Mouse (Mus musculus) T-helper 2 cell (primary cell): ENCODE results near the gene Psmd12.
"Not testable (repeated sequence)": the region's sequence is repeated elsewhere in the genome, so short reads cannot be mapped to it uniquely, and the experiment has no call there.

Source experiments
- in situ Hi-C: fragments of 300-600 bp; cut with MboI, MseI; formaldehyde crosslinking; loops from one replicate; pipeline ENCODE4 v1.15.1; 2025; ENCODE audit warnings: high pct_unique_total_duplicates

Psmd12 gene

DNA sequence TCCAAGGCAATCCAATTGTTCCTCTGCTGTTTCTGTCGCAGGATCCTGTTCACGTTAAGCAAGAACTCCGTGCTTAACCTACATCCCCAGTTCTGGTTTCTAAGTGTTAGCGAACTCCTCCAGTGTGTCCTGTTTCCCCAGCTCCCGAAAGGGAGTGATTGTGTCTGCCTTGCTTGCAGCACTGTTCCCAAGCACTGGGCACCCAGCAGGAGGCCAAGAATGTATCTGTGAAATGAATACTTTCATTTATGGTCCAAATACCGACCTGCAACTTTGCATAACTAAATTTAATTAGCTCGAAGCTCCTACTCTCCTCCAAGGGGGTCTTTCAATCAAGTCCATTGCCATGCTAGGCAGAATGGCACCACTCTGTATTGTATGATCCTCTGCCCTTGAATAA, 19.5 kb upstream of the Psmd12 start:
- in situ Hi-C loops = loop anchor here (25.0 kb wide), 1 partner anchor 752 kb away; no protein-coding TSS in a partner anchor

DNA sequence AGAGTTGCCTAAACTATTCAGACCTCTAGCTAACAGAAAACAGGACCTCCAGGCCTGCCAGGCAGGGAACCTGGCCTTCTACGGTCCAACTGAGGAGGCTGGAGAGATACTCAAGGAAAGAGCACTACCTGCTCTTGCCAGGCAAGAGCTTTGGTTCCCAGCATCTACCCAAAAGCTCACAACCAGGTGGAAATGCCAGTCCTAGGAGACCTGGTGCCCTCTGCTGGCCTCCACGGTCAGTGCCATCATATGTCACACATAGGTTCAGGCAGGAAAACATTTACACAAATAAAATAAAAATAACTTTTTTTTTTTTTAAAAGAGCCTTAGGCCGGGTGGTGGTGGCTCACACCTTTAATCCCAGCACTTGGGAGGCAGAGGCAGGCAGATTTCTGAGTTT, 16.8 kb upstream of the Psmd12 start:
- in situ Hi-C loops = loop anchor here (25.0 kb wide), 1 partner anchor 750 kb away; no protein-coding TSS in a partner anchor

DNA sequence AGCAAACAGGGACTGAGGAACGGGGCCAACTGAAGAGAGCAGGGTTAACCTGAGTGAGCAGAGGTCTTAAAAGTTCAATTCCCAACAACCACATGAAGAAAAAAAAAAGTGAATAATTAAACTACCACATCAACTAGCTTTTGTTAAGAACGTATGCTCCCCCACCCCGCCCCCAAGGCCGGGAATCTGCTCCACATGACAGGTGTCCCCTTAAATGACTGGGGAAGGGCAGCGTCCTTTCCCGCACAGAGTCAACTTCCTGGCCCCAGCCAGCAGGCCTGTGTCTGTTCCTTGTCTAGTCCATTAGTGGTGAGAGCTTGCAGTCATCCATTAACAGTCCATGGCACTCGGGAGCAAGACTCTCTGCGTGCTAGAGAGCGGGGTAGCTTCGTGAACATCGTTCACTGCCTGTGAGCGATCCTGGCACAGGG, 16.0 kb upstream of the Psmd12 start:
- in situ Hi-C loops = loop anchor here (25.0 kb wide), 1 partner anchor 749 kb away; no protein-coding TSS in a partner anchor

DNA sequence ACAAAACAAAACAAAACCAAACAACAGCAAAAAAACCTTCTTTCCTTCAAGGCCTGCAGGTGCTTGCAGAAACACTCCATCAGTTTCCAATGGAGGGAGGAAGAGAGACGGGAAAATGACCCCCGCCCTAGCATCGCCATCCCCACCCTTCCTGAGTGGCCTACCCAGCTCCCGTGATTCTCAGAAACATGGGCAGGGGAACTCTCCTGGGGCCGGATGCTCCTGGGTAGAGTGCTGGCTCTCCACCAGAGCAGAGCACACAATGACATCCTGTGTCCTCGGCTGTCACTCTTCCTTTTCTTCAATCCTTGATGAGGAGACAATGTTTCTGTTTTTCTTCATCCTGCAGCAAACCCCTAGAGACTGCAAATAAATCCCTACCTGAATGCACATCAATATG, 15.1 kb upstream of the Psmd12 start:
- in situ Hi-C loops = loop anchor here (25.0 kb wide), 1 partner anchor 748 kb away; no protein-coding TSS in a partner anchor

DNA sequence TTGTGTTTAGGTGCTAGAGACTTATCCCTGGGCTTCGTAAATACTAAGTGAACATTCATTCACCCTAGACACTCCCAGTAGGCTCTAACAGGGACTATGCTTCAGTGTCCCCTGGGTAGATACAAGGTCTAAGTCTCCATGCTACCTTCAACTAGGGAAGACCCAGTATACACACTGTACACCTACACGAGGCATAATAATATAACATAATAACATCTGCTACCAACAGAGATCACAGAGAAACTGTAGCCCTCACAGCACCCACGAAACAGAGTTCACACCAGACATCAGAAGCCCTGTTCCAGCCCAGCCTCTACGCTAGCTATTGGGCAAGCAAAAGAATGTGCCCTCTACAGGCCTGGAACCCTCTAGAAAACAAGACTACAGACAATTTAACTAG, 14.2 kb upstream of the Psmd12 start:
- in situ Hi-C loops = loop anchor here (25.0 kb wide), 1 partner anchor 747 kb away; no protein-coding TSS in a partner anchor

DNA sequence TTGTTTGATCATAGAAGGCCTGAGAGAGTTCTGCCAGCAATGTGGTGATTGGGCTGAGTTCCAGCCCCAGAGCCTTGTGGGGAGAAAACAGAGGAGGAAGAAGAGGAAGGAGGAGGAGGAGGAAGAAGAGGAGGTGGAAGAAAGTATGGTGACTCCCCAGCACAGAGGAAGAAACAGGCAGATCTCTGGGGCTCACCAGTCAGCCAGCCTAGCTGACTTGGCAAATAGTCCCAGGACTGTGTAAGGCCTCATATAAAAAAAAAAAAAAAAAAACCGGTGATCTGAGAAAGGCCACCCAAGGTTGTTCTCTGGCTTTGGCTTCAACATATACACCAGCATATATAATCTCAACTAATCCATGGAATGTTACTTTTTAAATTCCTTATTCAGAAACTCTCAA, 13.3 kb upstream of the Psmd12 start:
- in situ Hi-C loops = loop anchor here (25.0 kb wide), 1 partner anchor 746 kb away; no protein-coding TSS in a partner anchor

DNA sequence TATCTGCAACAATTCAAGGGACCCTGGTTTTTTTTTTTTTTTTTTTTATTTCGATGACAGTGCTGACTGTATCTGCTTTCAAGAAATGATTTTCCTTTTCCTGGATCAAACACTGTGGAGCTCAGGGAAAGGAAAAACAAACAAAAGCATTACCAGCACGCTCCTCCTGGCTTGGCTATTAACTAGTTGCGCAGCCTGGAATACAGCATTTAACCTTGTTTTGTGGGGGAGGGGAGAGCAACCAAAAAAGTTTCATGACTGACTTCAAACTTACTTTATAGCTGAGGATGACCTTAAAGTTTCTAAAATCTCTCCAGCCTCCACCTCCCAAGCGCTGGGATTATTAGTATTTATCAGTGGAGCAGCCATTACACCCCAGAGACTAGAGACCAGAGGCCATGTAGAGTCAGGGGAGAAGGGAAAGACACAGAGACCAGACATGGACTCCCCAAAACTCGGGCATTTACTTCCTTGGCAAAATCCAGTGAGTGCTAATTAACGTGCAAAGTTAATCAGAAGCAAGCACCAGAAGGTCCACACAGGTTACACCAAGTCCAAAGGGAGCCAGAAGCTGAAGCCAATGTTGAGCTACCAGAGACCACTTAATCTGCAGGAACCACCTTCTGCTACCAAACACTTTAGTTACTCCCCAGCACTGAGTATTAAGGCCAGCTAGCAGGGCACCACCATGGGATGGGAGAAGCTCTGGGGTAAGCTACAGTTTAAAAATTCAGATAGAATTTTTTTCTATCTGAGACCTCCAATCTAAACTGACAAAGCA, 12.5 kb upstream of the Psmd12 start:
- in situ Hi-C loops = loop anchor here (25.0 kb wide), 1 partner anchor 746 kb away; no protein-coding TSS in a partner anchor

DNA sequence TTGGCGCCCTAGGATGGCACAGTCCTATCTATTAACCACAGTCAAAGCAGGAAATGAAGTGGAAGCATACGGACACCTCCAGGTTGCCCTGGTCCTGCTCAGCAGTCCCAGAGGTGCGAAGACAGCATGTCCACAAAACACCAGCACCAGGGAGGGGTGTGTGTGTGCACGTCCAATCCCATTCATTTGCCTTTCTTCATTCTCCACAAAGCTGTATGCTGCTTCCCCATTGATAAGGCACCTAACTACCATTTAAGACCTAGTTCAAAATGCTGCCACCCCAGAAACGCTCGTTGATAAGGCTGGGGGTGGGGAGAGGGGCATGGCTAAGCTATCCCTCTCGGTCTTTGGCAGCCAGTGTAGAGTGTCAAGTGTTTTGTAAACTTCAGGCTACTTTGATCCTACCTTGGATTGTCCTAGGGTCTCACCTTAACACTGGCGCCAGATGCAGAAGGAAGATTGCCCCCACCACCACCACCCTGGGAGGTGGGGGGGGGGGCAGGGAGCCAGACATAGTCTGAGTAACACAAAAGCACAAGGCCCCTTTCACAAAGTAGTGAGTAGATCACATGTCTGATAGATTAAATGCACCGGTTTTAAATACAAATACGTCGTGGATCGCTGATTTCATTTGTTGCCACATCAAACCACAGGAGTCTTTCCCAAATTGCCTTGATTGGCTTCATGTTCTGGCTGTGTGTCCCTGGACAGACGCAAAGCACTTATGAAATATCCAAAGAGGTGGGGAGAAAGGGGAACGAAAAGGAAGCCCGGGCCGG, 10.8 kb upstream of the Psmd12 start:
- in situ Hi-C loops = loop anchor here (25.0 kb wide), 1 partner anchor 744 kb away; no protein-coding TSS in a partner anchor

DNA sequence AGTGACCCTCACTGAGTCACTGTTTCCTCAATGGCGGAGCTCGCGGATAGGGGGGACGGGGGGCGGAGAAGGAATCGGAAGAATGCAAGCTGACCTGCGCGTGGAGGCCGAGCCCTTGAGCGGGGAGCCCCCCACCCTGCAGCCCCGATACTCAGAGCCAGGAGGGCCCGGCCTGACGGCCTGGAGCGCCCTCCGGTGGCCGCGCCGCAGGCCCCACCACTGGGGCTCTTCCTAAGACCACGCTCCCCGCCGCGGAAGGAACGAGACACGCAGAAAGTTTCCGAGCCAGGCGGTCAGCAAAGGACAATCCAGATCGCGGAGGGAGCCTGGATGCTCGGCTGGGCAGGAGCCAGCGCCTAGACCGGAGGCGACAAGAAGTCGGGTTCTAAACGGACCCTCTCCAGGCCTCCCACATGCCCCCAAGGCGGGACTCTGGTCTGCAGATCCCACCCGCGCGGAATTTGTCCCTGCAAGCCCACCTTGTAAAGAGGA, 10.2 kb upstream of the Psmd12 start:
- in situ Hi-C loops = loop anchor here (25.0 kb wide), 1 partner anchor 743 kb away; no protein-coding TSS in a partner anchor

DNA sequence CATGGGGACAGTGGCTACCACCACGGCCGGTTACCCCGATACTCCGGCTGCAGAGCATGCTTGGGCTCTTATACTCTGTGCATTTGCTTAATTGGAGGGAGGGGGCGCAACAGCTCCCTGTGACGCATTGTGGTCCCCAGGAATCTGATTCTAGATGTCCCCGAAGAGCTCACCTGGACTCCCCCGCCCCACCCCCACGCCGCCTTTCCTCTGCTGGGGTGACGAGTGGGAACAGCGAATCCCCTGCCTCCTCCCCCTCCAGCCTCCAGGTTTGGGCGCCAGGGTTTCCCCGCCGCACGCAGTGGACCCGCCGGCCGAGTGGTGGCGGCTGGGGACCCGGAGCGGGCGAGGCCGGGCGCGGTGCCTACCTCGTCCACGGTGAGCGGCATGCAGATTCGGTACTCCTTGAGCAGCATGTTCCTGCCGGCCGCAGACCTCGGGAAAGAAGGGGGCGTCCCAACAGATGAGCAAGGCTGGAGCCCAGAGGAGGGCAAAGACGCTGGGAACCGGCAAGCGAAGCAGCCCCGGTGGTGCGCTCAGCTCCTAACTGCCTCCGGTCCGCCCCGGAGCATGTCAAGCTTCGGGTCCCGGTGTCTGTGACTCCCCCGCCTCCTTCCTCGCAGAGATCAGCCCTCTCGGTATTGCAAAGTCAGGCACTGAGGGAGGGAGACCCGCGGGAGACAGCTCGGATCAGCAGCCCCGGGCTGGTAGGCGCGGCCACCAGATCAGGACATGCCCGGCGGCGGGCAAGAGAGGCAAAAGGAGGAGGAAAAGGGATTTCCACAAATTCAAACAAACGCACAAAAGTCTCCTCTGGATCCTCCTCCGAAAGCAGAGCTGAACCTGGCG, 9.5 kb upstream of the Psmd12 start:
- in situ Hi-C loops = loop anchor here (5.0 to 25.0 kb wide), 3 partner anchors 77 to 743 kb away; no protein-coding TSS in a partner anchor

DNA sequence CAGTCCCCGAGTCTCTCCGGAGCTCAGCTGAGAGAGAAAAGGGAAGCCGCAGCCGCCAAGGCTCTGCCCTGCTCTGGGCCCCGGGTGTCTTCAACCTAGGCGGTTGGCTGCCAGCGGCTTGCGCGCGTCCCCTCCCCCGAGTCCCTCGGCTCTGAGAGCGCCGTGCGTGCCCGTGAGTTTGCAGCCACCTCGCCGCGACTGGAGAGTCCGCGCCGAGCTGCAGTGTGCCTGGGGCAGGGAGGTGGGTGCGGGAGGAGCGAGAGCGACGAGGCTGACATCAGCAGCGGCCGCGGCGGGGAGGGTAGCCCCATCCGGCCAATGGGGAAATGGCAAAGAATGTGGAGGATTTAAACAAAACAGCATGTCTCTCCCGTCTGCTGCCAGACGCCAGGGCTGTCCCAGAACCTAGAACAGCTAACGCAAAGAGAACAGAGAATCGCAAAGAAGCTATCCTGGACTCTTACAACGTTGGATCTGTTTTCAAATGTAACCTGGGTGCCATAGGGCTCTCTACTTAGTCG, 8.7 kb upstream of the Psmd12 start, which contains the start of gene Pitpnc1:
TSS of gene Pitpnc1 (minus strand) at position 179 of the 521 bp plus-strand sequence.
- in situ Hi-C loops = loop anchor here (5.0 to 25.0 kb wide), 3 partner anchors 78 to 742 kb away; no protein-coding TSS in a partner anchor

DNA sequence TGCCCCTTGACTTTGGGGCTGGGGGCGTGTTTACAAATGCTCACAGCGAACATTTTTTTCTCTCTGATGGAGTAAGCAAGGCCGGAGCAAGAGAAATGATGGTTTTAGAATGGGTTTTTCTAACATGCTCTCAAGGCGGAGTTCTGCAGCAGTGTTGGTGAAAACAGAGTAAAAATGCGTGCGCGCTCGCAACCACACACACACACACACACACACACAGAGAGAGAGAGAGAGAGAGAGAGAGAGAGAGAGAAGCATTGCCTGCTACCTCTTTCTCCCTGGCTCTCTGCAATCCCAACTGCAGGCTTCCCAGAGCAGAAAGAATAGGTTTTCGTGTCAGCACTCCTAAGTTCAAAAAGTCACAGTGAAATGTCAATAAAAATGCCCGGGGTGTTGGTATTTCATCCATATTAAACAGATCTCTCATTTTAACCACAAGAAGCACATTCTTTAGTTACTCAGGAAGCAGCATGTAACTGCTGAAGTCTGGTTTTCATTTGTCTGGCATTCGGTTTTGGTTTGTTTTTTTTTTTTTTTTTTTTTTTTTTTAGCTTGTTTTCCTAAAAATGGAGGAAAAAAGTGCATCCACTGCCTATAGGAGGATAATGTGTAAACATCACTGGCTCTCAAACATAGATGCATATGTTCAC, 8.1 kb upstream of the Psmd12 start:
- in situ Hi-C loops = loop anchor here (5.0 to 25.0 kb wide), 3 partner anchors 79 to 741 kb away; no protein-coding TSS in a partner anchor

DNA sequence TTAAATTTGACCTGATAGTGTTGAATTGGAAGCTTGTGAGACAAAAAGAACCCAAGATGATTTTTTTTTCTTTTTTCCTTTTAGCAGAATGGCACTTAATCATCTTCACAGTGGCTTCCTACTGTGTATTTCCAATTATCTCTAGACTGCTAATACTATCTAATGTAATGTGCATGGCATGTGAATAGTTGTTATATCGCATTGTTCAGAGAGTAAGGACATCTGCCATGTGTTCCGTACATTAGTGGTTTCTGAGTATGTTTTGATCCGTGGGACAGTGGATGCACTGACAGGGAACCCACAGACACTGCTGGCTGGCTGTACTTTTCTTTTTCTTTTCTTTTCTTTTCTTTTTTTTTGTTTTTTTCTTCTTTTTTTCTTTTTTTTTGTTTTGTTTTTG, 7.0 kb upstream of the Psmd12 start:
- in situ Hi-C loops = loop anchor here (5.0 to 25.0 kb wide), 3 partner anchors 80 to 740 kb away; no protein-coding TSS in a partner anchor

DNA sequence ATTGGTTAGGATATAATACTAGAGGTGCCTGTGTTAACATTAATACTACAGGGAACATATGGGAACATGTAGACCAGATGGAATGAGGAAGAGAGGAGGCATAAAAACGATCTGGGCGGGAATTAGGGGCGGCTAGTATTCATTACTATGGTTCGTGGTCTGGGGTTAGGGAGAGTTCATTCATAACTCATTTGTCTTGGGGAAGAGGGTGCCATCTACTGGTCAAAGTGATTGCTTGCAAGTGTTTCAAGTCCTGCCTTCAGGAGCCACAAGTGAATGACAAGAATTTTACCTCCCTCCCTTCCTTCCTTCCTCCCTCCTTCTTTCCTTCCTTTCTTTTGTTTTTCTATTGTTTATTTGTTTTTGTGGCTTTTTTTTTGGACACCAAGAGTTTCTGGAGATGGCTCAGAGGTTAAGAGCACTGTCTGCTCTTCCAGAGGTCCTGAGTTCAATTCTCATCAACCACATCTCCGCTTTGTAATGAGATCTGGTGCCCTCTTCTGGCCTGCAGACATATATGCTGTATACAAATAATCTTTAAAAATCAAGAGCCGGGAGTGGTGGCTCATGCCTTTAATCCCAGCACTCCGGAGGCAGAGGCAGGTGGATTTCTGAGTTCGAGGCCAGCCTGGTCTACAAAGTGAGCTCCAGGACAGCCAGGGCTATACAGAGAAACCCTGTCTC, 6.0 kb upstream of the Psmd12 start:
- in situ Hi-C loops = loop anchor here (5.0 to 25.0 kb wide), 3 partner anchors 81 to 739 kb away; no protein-coding TSS in a partner anchor

DNA sequence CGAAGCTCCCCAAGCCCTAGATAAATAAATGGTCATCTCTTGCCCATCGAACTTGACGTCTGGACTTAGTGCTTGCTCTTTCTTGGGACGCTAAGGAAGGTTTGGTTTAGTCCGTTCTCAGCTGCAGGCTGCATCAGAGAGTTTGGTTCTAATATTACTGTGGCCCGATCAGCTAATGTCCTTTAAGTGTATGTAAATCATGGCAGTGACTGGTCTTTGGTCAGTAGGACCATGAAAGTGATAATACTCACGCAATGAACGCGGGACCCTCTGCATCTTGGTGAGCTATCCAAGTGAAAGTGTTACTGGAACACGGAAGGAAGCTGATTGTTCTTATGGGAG, 549 bp downstream of the Psmd12 start:
- in situ Hi-C loops = loop anchor here (5.0 kb wide), 1 partner anchor 268 kb away; no protein-coding TSS in a partner anchor

DNA sequence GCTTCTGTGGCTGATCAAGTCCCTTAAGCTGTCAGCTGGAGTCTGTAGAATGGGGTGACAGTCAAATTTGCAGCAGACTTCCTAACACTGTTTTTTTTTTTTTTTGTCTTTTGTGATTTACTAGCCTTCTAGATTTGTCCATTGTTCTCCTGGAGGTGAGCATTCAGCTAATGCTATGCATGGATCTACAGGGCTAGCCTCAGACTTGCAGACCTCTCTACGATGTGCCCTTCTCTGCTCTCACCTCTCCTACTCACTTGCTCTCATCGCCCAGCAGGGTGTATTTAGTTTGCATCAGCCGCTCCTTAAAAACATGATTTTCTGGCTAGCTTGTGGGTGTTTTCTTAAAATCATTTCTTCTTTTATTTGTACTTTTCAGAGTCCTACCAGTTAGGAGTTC, 5.1 kb downstream of the Psmd12 start:
- in situ Hi-C loops = no loop called here

DNA sequence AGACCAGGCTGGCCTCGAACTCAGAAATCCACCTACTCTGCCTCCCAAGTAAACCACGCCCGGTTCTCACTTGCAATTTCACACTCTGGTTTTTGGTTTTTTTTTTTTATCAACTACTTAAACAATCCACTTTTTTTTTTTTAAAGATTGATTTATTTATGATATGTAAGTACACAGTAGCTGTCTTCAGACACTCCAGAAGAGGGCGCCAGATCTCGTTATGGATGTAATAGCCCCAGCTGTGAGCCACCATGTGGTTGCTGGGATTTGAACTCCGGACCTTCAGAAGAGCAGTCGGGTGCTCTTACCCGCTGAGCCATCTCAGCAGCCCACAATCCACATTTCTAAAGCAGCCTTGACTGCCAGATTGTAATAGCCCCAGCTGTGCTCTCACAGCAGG, 23.5 kb downstream of the Psmd12 start:
- in situ Hi-C loops = no loop called here

DNA sequence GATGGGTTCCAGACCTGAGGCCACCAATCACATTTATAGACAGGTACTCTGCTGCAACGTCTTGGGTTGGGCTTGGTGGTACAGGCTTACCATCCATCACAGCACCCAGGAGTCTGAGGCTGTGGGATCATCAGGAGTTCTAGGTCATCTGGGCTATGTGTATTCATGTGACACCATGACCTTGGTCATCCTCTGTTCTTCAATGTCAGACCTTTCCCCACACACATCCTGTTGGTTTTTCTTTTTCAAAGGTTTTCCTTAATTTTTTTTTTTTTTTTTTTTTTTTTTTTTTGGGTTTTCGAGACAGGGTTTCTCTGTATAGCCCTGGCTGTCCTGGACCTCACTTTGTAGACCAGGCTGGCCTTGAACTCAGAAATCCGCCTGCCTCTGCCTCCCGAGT, 25.1 kb downstream of the Psmd12 start:
- in situ Hi-C loops = not testable (repeated sequence)

DNA sequence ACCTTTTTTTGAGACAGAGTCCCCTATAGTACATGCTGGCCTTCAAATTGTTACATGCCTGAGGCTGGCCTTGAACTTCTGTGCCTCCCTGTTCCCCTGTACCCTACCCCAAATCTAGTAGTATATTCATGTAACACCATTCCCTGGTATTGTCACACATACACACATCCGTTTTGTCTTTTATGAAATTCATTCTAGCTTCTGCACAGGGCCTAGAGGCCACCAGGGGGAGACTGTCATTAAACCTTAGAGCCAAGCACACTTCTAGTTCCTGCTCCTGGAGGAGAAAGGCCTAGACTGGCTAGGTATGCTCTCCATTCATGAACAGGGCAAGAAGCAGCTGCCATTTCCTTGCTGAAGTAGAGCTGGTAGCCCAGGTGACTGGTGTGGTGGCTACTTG, 27.0 kb downstream of the Psmd12 start:
- in situ Hi-C loops = no loop called here
